Mouse (Mus musculus) large intestine, adult 2 months (tissue): Measurements from ENCODE around the gene Pa2g4. TPM values are rescaled to one million over a fixed set of nuclear protein-coding genes. Genes with fewer than 3 reads are reported as not detected.
A peak's percentile ranks its signal among the peaks of the same experiment; 100 is the strongest.

ENCODE experiments used
- DNase-seq: peaks from one replicate; pipeline ENCODE4 v3.0.0-alpha.2; 2012; ENCODE audit warnings: low read depth, low spot score
- WGBS: fragments of 180-500 bp; shearing (Covaris S2); methylation state at CpG from one replicate; pipeline ENCODE4 v1.1.7; 2018; 5-methylcytosine and 5-hydroxymethylcytosine counted together
- polyA plus RNA-seq: library from polyadenylated mRNA; depleted of rRNA; stranded (reverse); fragments of >200 nt; gene quantifications from 2 replicates; pipeline ENCODE4 v1.2.3, GENCODE M21; 2012

Pa2g4 gene
- polyA plus RNA-seq, 1 experiment, result 29.3 TPM

DNA sequence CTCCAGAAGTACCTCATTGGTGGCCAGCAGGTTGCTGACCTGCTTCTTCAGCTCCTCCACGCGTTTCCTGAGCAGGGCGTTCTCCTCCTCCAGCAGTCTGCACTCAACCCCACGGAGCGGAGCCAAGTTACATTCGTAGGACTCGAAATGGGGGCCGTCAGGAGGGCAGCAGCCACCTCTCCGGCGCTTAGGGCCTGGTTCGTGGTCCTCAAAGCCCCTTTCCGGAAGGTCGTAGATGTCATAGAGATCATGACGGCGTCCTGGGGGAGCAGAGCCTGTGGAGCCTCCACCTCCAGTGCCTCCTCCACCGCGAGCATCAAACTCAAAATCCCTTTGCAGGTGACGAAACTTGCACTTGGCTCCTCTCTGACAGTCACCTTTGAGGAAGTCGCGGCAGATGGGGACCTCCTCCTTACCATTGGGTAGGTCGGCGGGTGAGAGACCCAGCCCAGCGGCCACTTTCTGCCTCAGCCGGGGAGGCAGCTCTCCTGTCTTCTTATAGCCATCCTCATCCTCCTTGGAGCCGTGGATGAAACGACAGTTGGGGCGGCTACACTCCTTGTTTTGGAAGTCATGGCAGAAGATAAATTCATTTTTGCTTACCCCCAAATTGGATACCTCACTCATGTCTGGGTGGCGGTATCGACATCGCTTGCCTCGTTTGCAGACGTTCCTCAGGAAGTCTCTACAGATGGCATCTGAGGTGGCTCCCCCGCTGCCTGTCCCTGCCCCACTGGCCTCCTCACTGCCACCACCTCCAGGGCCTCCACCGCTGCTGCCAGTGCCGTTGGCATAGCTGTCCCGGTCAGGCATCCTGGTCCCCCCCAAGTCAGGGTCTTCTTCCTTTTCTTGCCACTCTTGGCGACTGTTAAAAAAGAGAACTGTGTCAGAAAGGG is 20.9 kb downstream of the Pa2g4 start:
- 94% methylated on average over 37 of the region's 37 CpGs for WGBS
- no peak for DNase-seq

DNA sequence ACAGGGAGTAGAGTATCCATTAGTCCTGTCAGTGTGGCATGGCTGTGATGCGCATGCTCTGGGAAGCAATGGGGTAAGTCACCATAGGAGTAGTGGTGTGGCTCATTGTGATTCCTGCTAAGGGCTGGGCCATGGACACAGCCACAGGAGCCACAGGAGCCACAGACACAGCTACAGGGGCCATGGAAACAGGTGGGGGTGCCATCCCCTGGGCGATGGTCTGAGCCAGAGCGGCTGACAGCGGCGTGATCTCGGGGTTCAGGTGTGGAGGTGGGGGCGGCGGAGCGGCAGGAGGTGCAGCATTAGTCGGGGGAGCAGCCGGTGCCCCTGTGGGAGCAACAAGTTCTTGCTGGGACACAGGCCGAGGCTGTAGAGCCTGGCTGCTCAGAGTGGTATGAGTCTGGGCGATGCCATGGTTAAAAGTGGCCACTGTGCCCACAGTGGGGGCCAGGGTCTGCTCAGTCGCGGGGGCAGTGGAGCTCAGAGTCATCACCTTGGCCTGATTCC is 21.6 kb downstream of the Pa2g4 start:
- 95% methylated on average over 15 of the region's 15 CpGs for WGBS
- no peak for DNase-seq

DNA sequence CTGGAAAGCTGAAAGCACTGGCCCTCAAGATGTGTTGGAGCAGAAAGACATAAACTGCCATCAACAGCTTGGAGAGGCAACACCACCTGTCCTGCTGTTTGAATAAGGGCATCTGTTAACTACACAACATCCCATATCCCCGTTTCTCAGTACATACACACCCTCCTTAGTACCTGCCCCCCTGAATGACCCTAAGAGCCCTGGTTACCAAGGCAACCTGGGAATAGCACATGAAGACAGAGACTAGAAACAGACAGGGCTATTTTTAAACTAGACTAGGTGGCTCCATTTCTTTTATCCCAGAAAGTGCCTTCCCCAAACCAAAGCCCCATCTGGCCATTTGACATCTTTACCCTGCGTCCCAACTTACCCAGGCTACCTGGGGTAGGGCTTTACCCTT is 22.7 kb downstream of the Pa2g4 start:
- WGBS, result 49% methylated on average over 2 of the region's 2 CpGs
- DNase-seq, result no peak

DNA sequence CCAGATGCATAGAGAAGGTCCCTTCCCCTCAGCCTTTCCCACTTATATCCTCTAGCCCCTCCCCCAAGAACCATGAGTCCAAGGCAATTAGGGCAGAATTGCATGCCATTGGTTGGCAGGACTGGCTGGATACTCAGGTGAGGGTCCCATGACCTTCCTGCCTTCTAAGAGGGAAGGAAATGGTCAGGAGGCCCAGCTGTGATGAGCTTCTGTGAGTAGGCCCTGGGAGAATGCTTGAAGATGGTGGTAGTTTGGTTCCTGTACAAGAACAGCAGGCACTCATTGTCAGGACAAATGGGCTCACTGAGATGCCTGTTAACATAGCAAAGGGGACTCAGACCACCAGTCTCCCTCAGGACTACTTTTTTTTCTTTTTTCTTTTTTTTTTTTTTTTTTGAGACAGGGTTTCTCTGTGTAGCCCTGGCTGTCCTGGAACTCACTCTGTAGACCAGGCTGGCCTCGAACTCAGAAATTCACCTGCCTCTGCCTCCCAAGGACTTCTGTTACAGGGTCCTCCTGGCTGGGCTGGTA is 27.4 kb downstream of the Pa2g4 start:
- 90% methylated on average over 1 of the region's 1 CpGs for WGBS
- no peak for DNase-seq

DNA sequence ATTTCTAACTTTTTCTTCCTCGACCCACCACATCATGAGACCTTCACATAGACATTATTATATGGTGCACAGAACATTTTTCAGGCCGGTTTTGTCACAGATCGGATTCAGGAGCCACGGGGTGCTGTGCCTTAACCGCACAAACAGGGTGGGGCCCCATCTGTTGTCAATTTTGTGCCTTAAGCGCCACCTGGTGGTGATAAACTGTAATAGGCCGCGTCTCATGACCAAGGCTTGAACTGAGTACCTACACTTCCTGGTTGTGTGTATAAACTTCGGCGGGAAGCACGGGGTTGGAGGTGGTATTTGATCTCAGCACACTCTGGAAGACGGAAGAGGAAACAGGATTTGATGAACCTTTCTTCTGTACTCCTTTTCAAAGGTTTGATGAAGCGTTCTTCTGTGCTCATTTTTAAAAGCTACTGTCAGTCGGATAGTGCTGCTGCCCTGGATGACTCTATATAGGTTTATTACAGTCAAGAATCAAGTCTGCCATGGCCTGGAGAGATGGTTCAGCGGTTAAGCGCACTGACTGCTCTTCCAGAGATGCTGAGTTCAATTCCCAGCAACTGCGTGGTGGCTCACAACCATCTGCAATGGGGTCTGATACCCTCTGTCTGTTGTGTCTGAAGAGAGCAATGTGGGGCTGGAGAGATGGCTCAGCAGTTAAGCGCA is 29.4 kb downstream of the Pa2g4 start:
- peak; percentile 93 for DNase-seq
- 10% methylated on average over 18 of the region's 18 CpGs for WGBS

DNA sequence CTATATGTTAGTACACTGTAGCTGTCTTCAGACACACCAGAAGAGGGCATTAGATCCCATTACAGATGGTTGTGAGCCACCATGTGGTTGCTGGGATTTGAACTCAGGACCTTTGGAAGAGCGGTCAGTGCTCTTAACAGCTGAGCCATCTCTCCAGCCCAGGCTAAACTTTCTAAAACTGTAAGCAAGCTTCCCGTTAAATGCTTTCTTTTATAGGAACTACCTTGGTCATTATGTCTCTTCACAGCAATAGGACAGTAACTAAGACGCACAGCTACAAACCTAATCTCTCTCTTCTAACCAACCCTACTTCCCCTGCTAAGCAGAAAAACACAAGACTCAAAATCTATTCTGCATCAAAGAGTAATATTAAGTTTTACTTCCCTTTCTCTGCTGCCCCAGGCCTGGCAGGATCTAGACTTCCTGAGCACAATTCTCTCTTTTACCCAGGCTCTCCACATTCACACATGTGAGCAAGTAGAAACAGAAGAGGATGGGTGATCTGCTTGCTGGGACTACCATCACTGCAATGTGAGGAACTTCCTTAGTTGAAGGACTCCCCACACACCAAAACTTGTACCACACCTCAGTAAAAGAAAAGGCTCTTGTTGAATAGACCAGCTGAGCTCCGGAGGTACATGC is 30.0 kb downstream of the Pa2g4 start:
- no peak for DNase-seq
- 65% methylated on average over 4 of the region's 4 CpGs for WGBS

DNA sequence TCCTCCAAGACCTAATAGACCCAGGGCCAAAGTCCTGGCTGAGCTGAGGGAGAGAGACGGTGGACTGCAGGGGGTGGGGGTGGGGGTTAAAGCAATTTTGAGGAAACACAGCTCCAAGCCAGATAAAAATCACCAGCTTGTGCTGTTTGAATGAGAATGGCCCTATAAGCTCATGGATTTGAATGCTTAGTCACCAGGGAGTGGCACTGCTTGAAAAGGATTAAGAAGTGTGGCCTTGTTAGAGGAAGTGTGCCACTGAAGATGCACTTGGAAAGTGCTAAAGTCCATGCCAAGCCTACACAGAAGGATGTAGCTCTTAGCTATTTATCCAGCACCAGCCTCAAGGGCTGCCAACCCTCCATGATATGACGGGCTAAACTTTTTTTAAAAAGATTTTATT is 30.6 kb downstream of the Pa2g4 start:
- WGBS, result 64% methylated on average over 2 of the region's 2 CpGs

GRCm38 (mm10) chr10:128526366-128527356 is 39.1 kb downstream of the Pa2g4 start:
- no peak for DNase-seq
- WGBS, result 25% methylated on average over 28 of the region's 28 CpGs

More for the DNA sequence above, 30.6 kb downstream of the Pa2g4 start:
- no peak for DNase-seq

- 1% methylated on average over 37 of the region's 37 CpGs for WGBS
- peak; percentile 97 for DNase-seq
Observed at GRCm38 (mm10) chr10:128525671-128526308, 40.0 kb downstream of the Pa2g4 start, which contains the start of gene Esyt1. Esyt1 (minus strand) TSS chr10:128525871.

- DNase-seq, result no peak
- WGBS, result under 1% methylated on average over 58 of the region's 58 CpGs
Observed at GRCm38 (mm10) chr10:128524732-128525662, 40.8 kb downstream of the Pa2g4 start.

DNA sequence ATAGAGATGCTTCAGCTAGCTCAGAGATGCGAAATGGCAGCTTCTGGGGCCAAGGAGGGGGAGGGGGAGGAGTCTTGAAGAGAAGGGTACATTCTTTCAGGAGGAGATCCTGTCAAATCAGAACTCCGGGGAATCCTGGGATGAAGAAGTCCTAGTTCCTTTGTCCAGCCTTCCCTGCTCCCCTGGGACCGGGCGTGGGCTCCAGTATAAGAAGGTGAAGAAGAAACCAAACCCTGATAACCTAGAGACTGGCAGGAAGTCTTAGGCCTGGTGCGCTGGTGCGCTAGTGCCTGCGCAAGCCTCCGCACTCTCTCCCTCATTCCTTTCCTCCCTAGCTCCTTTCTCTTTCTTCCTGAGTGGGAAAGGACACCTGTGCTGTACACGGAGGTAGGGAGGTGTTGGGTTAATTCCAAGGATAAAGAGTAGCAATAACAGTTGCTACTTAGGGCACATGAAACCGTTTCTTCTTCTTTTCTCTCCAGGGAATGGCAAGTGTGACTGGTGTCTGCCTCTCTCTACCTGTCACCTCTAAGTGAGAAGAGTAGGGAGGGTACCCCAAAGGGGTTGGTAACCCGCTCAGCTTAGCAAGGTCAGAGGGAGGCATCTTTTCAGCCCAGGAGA is 41.6 kb downstream of the Pa2g4 start:
- WGBS, result 39% methylated on average over 11 of the region's 11 CpGs

GRCm38 (mm10) chr10:128522351-128522750 is 43.4 kb downstream of the Pa2g4 start:
- 82% methylated on average over 6 of the region's 6 CpGs for WGBS

More for the DNA sequence above, 41.6 kb downstream of the Pa2g4 start:
- no peak for DNase-seq

DNA sequence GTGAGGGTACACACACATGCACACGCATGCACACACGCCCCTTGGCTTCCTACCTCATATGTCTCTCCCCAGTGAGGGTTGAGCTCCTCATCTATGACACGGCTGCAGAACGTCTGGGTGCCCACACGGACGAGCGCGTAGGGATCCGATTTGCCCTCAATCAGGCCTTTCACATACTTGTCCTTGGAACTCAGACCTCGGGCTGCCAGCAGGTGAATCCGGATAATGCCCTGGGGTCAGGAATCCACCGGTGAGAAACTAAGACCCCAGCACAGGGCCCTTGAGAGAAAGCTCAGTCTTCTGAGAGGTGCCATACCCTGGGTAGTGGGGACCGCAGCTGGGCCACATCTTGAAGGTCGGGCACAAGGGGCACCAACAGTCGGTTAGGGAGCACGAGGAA is 45.2 kb downstream of the Pa2g4 start:
- WGBS, result 91% methylated on average over 16 of the region's 16 CpGs
- no peak for DNase-seq

More at GRCm38 (mm10) chr10:128522351-128522750, 43.4 kb downstream of the Pa2g4 start:
- no peak for DNase-seq

- 82% methylated on average over 7 of the region's 7 CpGs for WGBS
- no peak for DNase-seq
Observed at GRCm38 (mm10) chr10:128518833-128519232, 47.0 kb downstream of the Pa2g4 start.

DNA sequence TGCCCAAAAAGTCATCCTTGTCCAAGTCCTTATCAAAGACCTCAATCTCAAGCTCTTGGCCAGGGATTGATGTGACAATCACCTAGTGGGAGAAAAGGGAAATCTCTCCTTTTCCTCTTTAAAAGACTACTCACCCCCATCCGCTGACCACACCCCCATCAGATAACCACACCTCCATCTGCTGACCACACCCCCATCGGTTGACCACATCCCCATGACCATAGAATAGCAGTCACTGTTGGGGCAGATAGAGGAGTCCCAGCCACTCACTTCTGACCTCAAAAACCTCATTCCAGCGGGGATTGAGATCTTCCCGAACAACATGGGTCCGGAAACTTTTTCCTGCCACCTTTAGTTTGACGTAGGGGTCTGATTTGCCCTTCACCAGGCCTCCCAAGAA is 49.1 kb downstream of the Pa2g4 start:
- no peak for DNase-seq
- 68% methylated on average over 6 of the region's 6 CpGs for WGBS

- no peak for DNase-seq
- 79% methylated on average over 20 of the region's 20 CpGs for WGBS
Observed at GRCm38 (mm10) chr10:128516029-128516428, 49.8 kb downstream of the Pa2g4 start.

- DNase-seq, result no peak
- 77% methylated on average over 4 of the region's 4 CpGs for WGBS
Observed at GRCm38 (mm10) chr10:128515044-128515443, 50.7 kb downstream of the Pa2g4 start.
